Mouse (Mus musculus) monocyte, adult 5-6 weeks (primary cell): ENCODE data around the gene BC067074. TPM values are rescaled to one million over a fixed set of nuclear protein-coding genes. Genes with fewer than 3 reads are reported as not detected.
"Not testable (repeated sequence)": the region's sequence is repeated elsewhere in the genome, so short reads cannot be mapped to it uniquely, and the experiment has no call there.

Source experiments
- ATAC-seq: fragments of 153-309, 156-312 bp; replicated peaks from 2 replicates; pipeline ENCODE4 v1.8.0; 2017; ENCODE audit warnings: mild to moderate bottlenecking; ENCODE audit not compliant: low TSS enrichment, insufficient number of reproducible peaks, severe bottlenecking, poor library complexity, low FRiP score
- total RNA-seq: library from RNA; stranded (forward); fragments of 200-1000, 200-491, 200-594 nt; gene quantifications from 3 replicates; pipeline ENCODE4 v1.2.3, GENCODE M21; 2017

Gene BC067074
- total RNA-seq, 1 experiment from 2014 or later: not detected

- no peak for ATAC-seq
Observed at GRCm38 (mm10) chr13:113359676-113360075, 66.7 kb downstream of the BC067074 start.

- ATAC-seq: no peak
Observed at GRCm38 (mm10) chr13:113365976-113366375, 73.0 kb downstream of the BC067074 start.

GRCm38 (mm10) chr13:113368931-113369579 is 76.1 kb downstream of the BC067074 start:
- ATAC-seq: no peak

- ATAC-seq: no peak
Observed at GRCm38 (mm10) chr13:113369622-113370021, 76.7 kb downstream of the BC067074 start.

GRCm38 (mm10) chr13:113373291-113374083 is 80.5 kb downstream of the BC067074 start:
- ATAC-seq: no peak

GRCm38 (mm10) chr13:113374084-113374405 is 81.1 kb downstream of the BC067074 start:
- no peak for ATAC-seq

- no peak for ATAC-seq
Observed at GRCm38 (mm10) chr13:113377631-113378030, 84.7 kb downstream of the BC067074 start.

- ATAC-seq: peak; percentile 64
Observed at GRCm38 (mm10) chr13:113378980-113379410, 86.0 kb downstream of the BC067074 start.

- ATAC-seq: no peak
Observed at GRCm38 (mm10) chr13:113379766-113380309, 86.9 kb downstream of the BC067074 start.

- peak; percentile 42; the same call in 1 of the 2 replicates for ATAC-seq
Observed at GRCm38 (mm10) chr13:113381710-113382109, 88.8 kb downstream of the BC067074 start.

GRCm38 (mm10) chr13:113382201-113382600 is 89.2 kb downstream of the BC067074 start:
- ATAC-seq: 0 out of 2 replicates have a peak, but pooled peaks have one; percentile 12

GRCm38 (mm10) chr13:113382770-113383169 is 89.8 kb downstream of the BC067074 start:
- not testable (repeated sequence) for ATAC-seq

- ATAC-seq: no peak
Observed at GRCm38 (mm10) chr13:113393386-113393785, 100.4 kb downstream of the BC067074 start.

GRCm38 (mm10) chr13:113394591-113394990 is 101.6 kb downstream of the BC067074 start:
- ATAC-seq: no peak

GRCm38 (mm10) chr13:113397006-113397520 is 104.1 kb downstream of the BC067074 start:
- ATAC-seq: no peak

GRCm38 (mm10) chr13:113401373-113402010 is 108.5 kb downstream of the BC067074 start:
- ATAC-seq: no peak

GRCm38 (mm10) chr13:113403706-113404105 is 110.7 kb downstream of the BC067074 start:
- no peak for ATAC-seq

GRCm38 (mm10) chr13:113404172-113404571 is 111.2 kb downstream of the BC067074 start:
- ATAC-seq: no peak

- ATAC-seq: no peak
Observed at GRCm38 (mm10) chr13:113409941-113410340, 117.0 kb downstream of the BC067074 start.
